Comparison of ENCODE assay signal across 13 mouse cellular contexts in genomic region chr14:81031475-81031874, GRCm38 (mm10).
"Had no signal": no experiment of that assay in that cellular context is flagged by ENCODE, and none has a peak within 500 bp of the region (broad histone marks: within the 10 kb centered on the region; RNA-seq: fewer than 3 reads in every experiment).

No protein-coding gene starts in this region.

- H3K4me2 ChIP-seq: lung, embryonic 14.5 days; midbrain, embryonic 13.5 days; midbrain, embryonic 15.5 days; neural tube, embryonic 12.5 days; stomach, embryonic 15.5 days had no signal

- ATAC-seq: midbrain, embryonic 13.5 days; midbrain, embryonic 15.5 days had no signal

- H3K27me3 ChIP-seq: midbrain, embryonic 13.5 days; midbrain, embryonic 15.5 days; neural tube, embryonic 12.5 days; stomach, embryonic 15.5 days had no signal

- H3K9me3 ChIP-seq: midbrain, embryonic 10.5 days; midbrain, embryonic 13.5 days; midbrain, embryonic 15.5 days; neural tube, embryonic 12.5 days; stomach, embryonic 15.5 days had no signal

- H3K9ac ChIP-seq: lung, embryonic 14.5 days; midbrain, embryonic 13.5 days; midbrain, embryonic 15.5 days; neural tube, embryonic 12.5 days; stomach, embryonic 15.5 days had no signal

- H3K4me1 ChIP-seq: midbrain, embryonic 10.5 days; midbrain, embryonic 13.5 days; midbrain, embryonic 15.5 days; neural tube, embryonic 12.5 days; stomach, embryonic 15.5 days had no signal

- H3K4me3 ChIP-seq: midbrain, embryonic 10.5 days; midbrain, embryonic 13.5 days; midbrain, embryonic 15.5 days; neural tube, embryonic 12.5 days; stomach, embryonic 15.5 days had no signal

- DNase-seq: lung, embryonic 14.5 days; lung, postnatal 10 days; lung, postnatal 4 days; right cerebral cortex, postnatal 14 days; thymus, adult 2 months; thymus, postnatal 25 days; thymus, postnatal 4 days had no signal

- H3K36me3 ChIP-seq: midbrain, embryonic 10.5 days; midbrain, embryonic 13.5 days; midbrain, embryonic 15.5 days; neural tube, embryonic 12.5 days; stomach, embryonic 15.5 days had no signal

- H3K27ac ChIP-seq: midbrain, embryonic 10.5 days; midbrain, embryonic 13.5 days; midbrain, embryonic 15.5 days; neural tube, embryonic 12.5 days; stomach, embryonic 15.5 days; stomach, postnatal 0 days had no signal
